Comparison of ENCODE assay signal across 19 mouse cellular contexts in genomic region chr9:87008919-87009318, GRCm38 (mm10). TPM values are rescaled to one million over a fixed set of nuclear protein-coding genes. Genes with fewer than 3 reads are reported as not detected.
"Had no signal": no experiment of that assay in that cellular context is flagged by ENCODE, and none has a peak within 500 bp of the region (broad histone marks: within the 10 kb centered on the region; RNA-seq: fewer than 3 reads in every experiment).

No protein-coding gene starts in this region.

- H3K4me3 ChIP-seq: limb, embryonic 15.5 days; liver, embryonic 12.5 days; neural tube, embryonic 13.5 days had no signal

- H3K9ac ChIP-seq: limb, embryonic 15.5 days; liver, embryonic 12.5 days; lung, embryonic 14.5 days; neural tube, embryonic 13.5 days had no signal

- H3K27ac ChIP-seq: limb, embryonic 15.5 days; liver, embryonic 12.5 days; neural tube, embryonic 13.5 days had no signal

- ATAC-seq: liver, embryonic 12.5 days; midbrain, embryonic 16.5 days had no signal

- H3K4me2 ChIP-seq: limb, embryonic 15.5 days; liver, embryonic 12.5 days; lung, embryonic 14.5 days; midbrain, embryonic 11.5 days; neural tube, embryonic 13.5 days had no signal

- H3K36me3 ChIP-seq: limb, embryonic 15.5 days; liver, embryonic 12.5 days; neural tube, embryonic 13.5 days had no signal

- DNase-seq: kidney, postnatal 10 days; kidney, postnatal 4 days; lung, embryonic 14.5 days; lung, postnatal 10 days; lung, postnatal 4 days; retina, postnatal 1 day; right cerebral cortex, postnatal 4 days; spleen, adult 18-20 months; thymus, adult 18-20 months; thymus, postnatal 25 days had no signal

- H3K4me1 ChIP-seq: limb, embryonic 15.5 days; liver, embryonic 12.5 days; neural tube, embryonic 13.5 days had no signal

- H3K9me3 ChIP-seq: limb, embryonic 15.5 days; liver, embryonic 12.5 days; neural tube, embryonic 13.5 days had no signal

RNA-seq across cellular contexts. Expression of gene Ripply2, which starts 6.4 kb away (rescaled TPM):
- total RNA-seq: megakaryocyte, adult 5-6 weeks had no signal
- polyA plus RNA-seq: limb, embryonic 11.5 days; limb, embryonic 15.5 days; liver, embryonic 12.5 days; liver, embryonic 16.5 days; lung, embryonic 14.5 days; urinary bladder, adult 2 months had no signal
